Mouse (Mus musculus): ENCODE data around the gene Ptges2. TPM values are rescaled to one million over a fixed set of nuclear protein-coding genes. Genes with fewer than 3 reads are reported as not detected.

Ptges2 gene
- total RNA-seq, 1 experiment: 24.9 TPM

DNA sequence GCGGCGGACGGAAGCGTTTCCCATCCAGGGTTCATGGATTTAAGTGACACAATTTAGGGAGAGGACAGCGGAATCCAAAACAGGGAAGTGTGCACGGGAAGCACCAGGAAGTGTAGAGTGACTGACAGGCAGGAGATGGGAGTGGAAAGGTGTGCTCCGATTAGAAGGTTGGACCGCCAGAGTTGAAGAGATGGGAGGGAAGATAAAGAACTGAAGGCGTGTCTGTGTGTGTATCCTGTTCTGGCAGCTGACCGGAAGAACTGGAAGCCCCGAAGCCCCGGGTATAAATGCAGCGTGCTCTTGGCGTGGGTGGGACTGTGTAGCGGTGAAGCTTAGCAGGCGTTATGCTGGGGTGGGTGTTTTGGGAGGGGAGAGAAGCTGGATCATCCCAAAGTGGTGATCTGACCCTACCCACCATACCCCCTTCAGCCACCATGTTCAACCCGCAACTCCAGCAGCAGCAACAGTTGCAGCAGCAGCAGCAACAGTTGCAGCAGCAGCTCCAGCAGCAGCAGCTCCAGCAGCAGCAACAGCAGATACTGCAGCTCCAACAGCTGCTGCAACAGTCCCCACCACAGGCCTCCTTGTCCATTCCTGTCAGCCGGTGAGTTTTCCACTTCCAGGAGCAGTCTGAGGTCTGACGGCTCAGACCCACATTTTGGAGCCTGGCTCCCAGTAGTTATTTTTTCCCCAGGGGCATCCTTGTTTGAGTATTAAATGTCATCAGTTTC lies 32.2 kb upstream of the Ptges2 start:
- Histone ChIP-seq H3K27ac (ENCODE audit: insufficient read depth, low read depth, low read length, poor library complexity, severe bottlenecking) (no peak overlapping the region), H3K36me3 (ENCODE audit: control insufficient read depth, insufficient read depth, low read length, poor library complexity, severe bottlenecking) (peaks cover 2% of the 10 kb centered on the region; the same call in 1 of the 2 replicates), H3K4me1 (ENCODE audit: control insufficient read depth in 2 of 2, insufficient read depth in 2 of 2, low read length in 2 of 2, poor library complexity in 1 of 2) (peaks cover 0 to 2% of the 10 kb centered on the region in 2 experiments; a peak in 1 of 4 replicates), H3K4me3 (ENCODE audit: insufficient read depth in 1 of 2, low read depth in 1 of 2, low read length in 2 of 2, poor library complexity in 1 of 2, severe bottlenecking in 1 of 2) (peak overlapping the region; percentile 67 to 79), H3K9ac (ENCODE audit: insufficient read depth, low read depth, low read length, poor library complexity, severe bottlenecking) (peak overlapping the region; percentile 56), H3K9me3 (ENCODE audit: control insufficient read depth, insufficient read depth, low read depth, low read length) (no peaks in the 10 kb centered on the region)
- in situ Hi-C loops (cut with MboI; ENCODE audit: low sequenced_read_pairs in 2 of 2, unreplicated experiment in 2 of 2): no loop called here
- no peak for TF ChIP-seq CHD2 (IDR thresholded peaks at IDR 0.05; ENCODE audit: low read depth, low read length)
- no peak for TF ChIP-seq ZC3H11A (IDR thresholded peaks at IDR 0.05; ENCODE audit: borderline replicate concordance, low read depth, low read length)
- 0 out of 2 replicates have a peak, but pooled peaks have one; percentile 2 for TF ChIP-seq HCFC1 (IDR thresholded peaks at IDR 0.05; ENCODE audit: borderline replicate concordance, insufficient read depth, low read length)
- TF ChIP-seq ZNF384 (IDR thresholded peaks at IDR 0.05; ENCODE audit: low read depth, low read length): no peak
- DNase-seq (ENCODE audit: low read depth, low spot score): no peak

DNA sequence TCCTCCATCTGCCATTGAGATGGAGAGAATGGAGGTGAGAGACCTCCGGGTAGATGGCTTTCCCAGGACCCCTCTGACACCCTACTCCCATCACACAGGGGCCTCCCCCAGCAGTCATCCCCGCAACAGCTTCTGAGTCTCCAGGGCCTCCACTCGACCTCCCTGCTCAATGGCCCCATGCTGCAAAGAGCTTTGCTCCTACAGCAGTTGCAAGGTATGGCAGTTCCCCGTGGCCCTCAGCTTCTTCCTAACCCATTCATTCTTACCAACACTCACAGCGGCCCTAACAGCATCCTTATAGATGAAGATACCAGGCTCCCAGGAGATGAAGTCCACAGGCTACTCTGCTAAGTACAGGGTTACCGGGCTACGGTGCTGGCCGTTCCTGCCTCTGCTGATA lies 31.6 kb upstream of the Ptges2 start:
- H3K9ac ChIP-seq (ENCODE audit: insufficient read depth, low read depth, low read length, poor library complexity, severe bottlenecking): no peak overlapping the region
- peaks cover 2% of the 10 kb centered on the region; the same call in 1 of the 2 replicates for H3K36me3 ChIP-seq (ENCODE audit: control insufficient read depth, insufficient read depth, low read length, poor library complexity, severe bottlenecking)
- H3K27ac ChIP-seq (ENCODE audit: insufficient read depth, low read depth, low read length, poor library complexity, severe bottlenecking): no peak overlapping the region
- no peak for DNase-seq (ENCODE audit: low read depth, low spot score)
- no peaks in the 10 kb centered on the region for H3K9me3 ChIP-seq (ENCODE audit: control insufficient read depth, insufficient read depth, low read depth, low read length)
- H3K4me1 ChIP-seq (ENCODE audit: control insufficient read depth in 2 of 2, insufficient read depth in 2 of 2, low read length in 2 of 2, poor library complexity in 1 of 2): peaks cover 0 to 2% of the 10 kb centered on the region in 2 experiments; a peak in 1 of 4 replicates
- no peak overlapping the region for H3K4me3 ChIP-seq (ENCODE audit: insufficient read depth in 1 of 2, low read depth in 1 of 2, low read length in 2 of 2, poor library complexity in 1 of 2, severe bottlenecking in 1 of 2)
- in situ Hi-C loops (cut with MboI; ENCODE audit: low sequenced_read_pairs in 2 of 2, unreplicated experiment in 2 of 2): no loop called here
- TF ChIP-seq CHD2 (IDR thresholded peaks at IDR 0.05; ENCODE audit: low read depth, low read length) (no peak), HCFC1 (IDR thresholded peaks at IDR 0.05; ENCODE audit: borderline replicate concordance, insufficient read depth, low read length) (no peak), MAFK (IDR thresholded peaks at IDR 0.05; ENCODE audit: insufficient read depth, low read depth, low read length) (no peak), ZC3H11A (IDR thresholded peaks at IDR 0.05; ENCODE audit: borderline replicate concordance, low read depth, low read length) (no peak), ZNF384 (IDR thresholded peaks at IDR 0.05; ENCODE audit: low read depth, low read length) (no peak)

DNA sequence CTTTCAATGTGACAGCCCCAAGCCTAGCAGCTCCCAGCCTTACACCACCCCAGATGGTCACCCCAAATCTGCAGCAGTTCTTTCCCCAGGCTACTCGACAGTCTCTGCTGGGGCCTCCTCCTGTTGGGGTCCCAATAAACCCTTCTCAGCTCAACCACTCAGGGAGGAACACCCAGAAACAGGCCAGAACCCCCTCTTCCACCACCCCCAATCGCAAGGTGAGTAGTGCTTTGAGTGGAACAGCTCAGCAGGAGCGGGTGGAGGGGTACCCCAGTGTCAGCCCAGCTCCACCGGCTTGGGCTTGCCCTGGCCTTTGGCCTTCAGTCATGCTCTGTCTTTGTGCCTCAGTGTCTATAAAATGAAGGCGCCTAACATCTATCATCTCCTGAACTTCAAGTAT lies 28.4 kb upstream of the Ptges2 start:
- Histone ChIP-seq H3K4me1 (ENCODE audit: control insufficient read depth in 2 of 2, insufficient read depth in 2 of 2, low read length in 2 of 2, poor library complexity in 1 of 2) (peaks cover 2% of the 10 kb centered on the region in 2 experiments; a peak in 1 of 4 replicates), H3K4me3 (ENCODE audit: insufficient read depth in 1 of 2, low read depth in 1 of 2, low read length in 2 of 2, poor library complexity in 1 of 2, severe bottlenecking in 1 of 2) (no peak overlapping the region), H3K9me3 (ENCODE audit: control insufficient read depth, insufficient read depth, low read depth, low read length) (no peaks in the 10 kb centered on the region), H3K27ac (ENCODE audit: insufficient read depth, low read depth, low read length, poor library complexity, severe bottlenecking) (no peak overlapping the region), H3K36me3 (ENCODE audit: control insufficient read depth, insufficient read depth, low read length, poor library complexity, severe bottlenecking) (peaks cover 12% of the 10 kb centered on the region; the same call in 1 of the 2 replicates), H3K9ac (ENCODE audit: insufficient read depth, low read depth, low read length, poor library complexity, severe bottlenecking) (no peak overlapping the region)
- TF ChIP-seq ZNF384 (IDR thresholded peaks at IDR 0.05; ENCODE audit: low read depth, low read length) (no peak), MAFK (IDR thresholded peaks at IDR 0.05; ENCODE audit: insufficient read depth, low read depth, low read length) (no peak), CHD2 (IDR thresholded peaks at IDR 0.05; ENCODE audit: low read depth, low read length) (no peak), HCFC1 (IDR thresholded peaks at IDR 0.05; ENCODE audit: borderline replicate concordance, insufficient read depth, low read length) (no peak), ZC3H11A (IDR thresholded peaks at IDR 0.05; ENCODE audit: borderline replicate concordance, low read depth, low read length) (no peak)
- in situ Hi-C loops (cut with MboI; ENCODE audit: low sequenced_read_pairs in 2 of 2, unreplicated experiment in 2 of 2): no loop called here
- DNase-seq (ENCODE audit: low read depth, low spot score): no peak

DNA sequence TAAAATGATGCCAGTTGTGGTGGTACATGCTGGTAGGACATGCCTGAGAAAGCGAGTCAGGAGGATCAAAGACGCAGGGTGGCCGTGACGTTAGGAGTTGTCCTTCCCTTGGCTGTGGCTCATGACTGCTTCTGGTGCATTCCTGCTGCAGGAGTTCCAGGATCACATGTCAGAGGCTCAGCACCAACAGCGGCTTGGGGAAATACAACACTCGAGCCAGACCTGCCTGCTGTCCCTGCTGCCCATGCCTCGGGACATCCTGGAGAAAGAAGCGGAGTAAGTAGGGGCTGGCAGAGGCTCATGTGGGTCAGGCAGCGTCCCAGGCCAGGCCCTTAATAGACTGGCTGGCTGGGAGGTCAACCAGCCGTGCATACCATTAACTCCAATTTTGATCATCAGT lies 21.5 kb upstream of the Ptges2 start:
- peaks cover 2% of the 10 kb centered on the region in 2 experiments; a peak in 1 of 4 replicates for H3K4me1 ChIP-seq (ENCODE audit: control insufficient read depth in 2 of 2, insufficient read depth in 2 of 2, low read length in 2 of 2, poor library complexity in 1 of 2)
- TF ChIP-seq ZC3H11A (IDR thresholded peaks at IDR 0.05; ENCODE audit: borderline replicate concordance, low read depth, low read length) (no peak), HCFC1 (IDR thresholded peaks at IDR 0.05; ENCODE audit: borderline replicate concordance, insufficient read depth, low read length) (no peak), ZNF384 (IDR thresholded peaks at IDR 0.05; ENCODE audit: low read depth, low read length) (no peak), MAFK (IDR thresholded peaks at IDR 0.05; ENCODE audit: insufficient read depth, low read depth, low read length) (no peak), CHD2 (IDR thresholded peaks at IDR 0.05; ENCODE audit: low read depth, low read length) (no peak)
- H3K27ac ChIP-seq (ENCODE audit: insufficient read depth, low read depth, low read length, poor library complexity, severe bottlenecking): no peak overlapping the region
- in situ Hi-C loops (cut with MboI; ENCODE audit: low sequenced_read_pairs in 2 of 2, unreplicated experiment in 2 of 2): no loop called here
- H3K36me3 ChIP-seq (ENCODE audit: control insufficient read depth, insufficient read depth, low read length, poor library complexity, severe bottlenecking): peaks cover 31% of the 10 kb centered on the region
- H3K9me3 ChIP-seq (ENCODE audit: control insufficient read depth, insufficient read depth, low read depth, low read length): no peaks in the 10 kb centered on the region
- no peak overlapping the region for H3K9ac ChIP-seq (ENCODE audit: insufficient read depth, low read depth, low read length, poor library complexity, severe bottlenecking)
- no peak for DNase-seq (ENCODE audit: low read depth, low spot score)
- no peak overlapping the region for H3K4me3 ChIP-seq (ENCODE audit: insufficient read depth in 1 of 2, low read depth in 1 of 2, low read length in 2 of 2, poor library complexity in 1 of 2, severe bottlenecking in 1 of 2)

Data from ES-E14 (cell line).